Comparison of ENCODE assay signal across 8 mouse cellular contexts in the genomic region with DNA sequence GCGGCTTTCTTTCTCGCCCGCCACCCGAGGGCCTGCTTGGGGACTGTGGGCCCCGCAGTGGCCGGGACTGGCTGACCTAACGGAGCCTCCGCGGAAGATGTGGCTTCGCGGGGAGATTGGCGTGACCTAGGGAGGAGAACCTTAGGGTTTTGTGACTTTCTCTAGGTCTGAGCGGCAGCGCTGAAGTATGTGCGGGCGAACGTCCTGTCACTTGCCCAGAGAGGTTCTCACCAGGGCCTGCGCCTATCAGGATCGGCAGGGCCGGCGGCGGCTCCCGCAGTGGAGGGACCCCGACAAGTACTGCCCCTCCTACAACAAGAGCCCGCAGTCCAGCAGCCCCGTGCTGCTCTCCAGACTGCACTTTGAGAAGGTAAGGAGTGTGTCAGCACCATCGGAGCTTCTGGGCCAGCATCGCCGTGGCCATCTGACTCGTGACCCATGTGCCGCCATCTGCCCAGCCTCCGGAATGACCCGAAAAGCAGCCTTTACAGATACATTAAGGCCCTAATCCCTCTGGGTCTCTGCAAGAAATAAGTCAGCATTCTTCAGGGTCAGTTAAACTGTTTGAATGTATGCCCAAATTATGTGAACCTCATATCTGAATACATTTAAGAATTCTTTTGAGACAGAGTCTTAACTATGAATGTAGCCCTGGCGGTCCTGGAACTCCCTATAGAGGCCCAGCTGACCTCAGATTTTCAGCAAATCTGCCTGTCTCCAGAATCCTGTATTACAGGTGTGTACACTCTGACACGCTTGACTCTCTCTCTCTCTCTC. TPM values are rescaled to one million over a fixed set of nuclear protein-coding genes. Genes with fewer than 3 reads are reported as not detected.
DNase-seq lines count a peak whose midpoint lies in the region; ATAC-seq and TF ChIP-seq lines count a peak whose summit lies in the region.

No protein-coding gene starts in this region.

- no peak for TF ChIP-seq POLR2A in heart, adult 2 months (IDR thresholded peaks at IDR 0.05; ENCODE audit: insufficient read depth, low read depth, low read length)
- no peak for TF ChIP-seq POLR2A in olfactory bulb, adult 2 months (IDR thresholded peaks at IDR 0.05; ENCODE audit: insufficient read depth, low read depth, low read length)

- H3K27ac ChIP-seq in heart, adult 2 months, result peak overlapping the region; percentile 86
- peak overlapping the region; percentile 92 for H3K27ac ChIP-seq in lung, embryonic 14.5 days (ENCODE audit: low read depth)
- H3K27ac ChIP-seq in olfactory bulb, adult 2 months (ENCODE audit: insufficient read depth, low read depth, low read length), result peak overlapping the region; percentile 34

- peak; percentile 68 for ATAC-seq in lung, embryonic 14.5 days (ENCODE audit: insufficient read depth)

- no peak for TF ChIP-seq EP300 in heart, adult 2 months (IDR thresholded peaks at IDR 0.05; ENCODE audit: insufficient read depth, low read depth, low read length)

- H3K79me2 ChIP-seq in C2C12 (ENCODE audit: control insufficient read depth, insufficient read depth), result peaks cover 20% of the 10 kb centered on the region
- H3K79me2 ChIP-seq in heart, adult 2 months (replicated peaks; ENCODE audit: control insufficient read depth, insufficient read depth, low read length), result 0 out of 2 replicates have a peak, but pooled peaks cover 2% of the 10 kb centered on the region

- peak overlapping the region; percentile 68 for H3ac ChIP-seq in C2C12 (ENCODE audit: control insufficient read depth, insufficient read length, low read depth)

- no peaks in the 10 kb centered on the region for H3K9me3 ChIP-seq in lung, embryonic 14.5 days (ENCODE audit: low read depth, low read length)

- intact Hi-C loops in heart, adult 2 months (cut with DNase I), result loop anchor here (5.0 kb wide), 1 partner anchor 193 kb away; no protein-coding TSS in a partner anchor

- 5% methylated on average over 35 of the region's 35 CpGs for WGBS in heart, adult 2 months
- WGBS in lung, embryonic 14.5 days, result 3% methylated on average over 35 of the region's 35 CpGs
- WGBS in olfactory bulb, adult 2 months, result 2% methylated on average over 35 of the region's 35 CpGs

- peak overlapping the region; percentile 60 for H3K4me3 ChIP-seq in C2C12 (ENCODE audit: insufficient read depth, poor library complexity, severe bottlenecking)
- peak overlapping the region; percentile 82 for H3K4me3 ChIP-seq in heart, adult 2 months
- H3K4me3 ChIP-seq in lung, embryonic 14.5 days (ENCODE audit: low read depth, low read length), result peak overlapping the region; percentile 85
- peak overlapping the region; percentile 68 for H3K4me3 ChIP-seq in olfactory bulb, adult 2 months (ENCODE audit: insufficient read depth, low read depth, low read length)

- peak; percentile 48 for DNase-seq in R1 (ENCODE audit: low read depth, low spot score)
- DNase-seq in embryo, embryonic 10.5 days (ENCODE audit: low spot score), result peak; percentile 58
- peak in 1 of 2 experiments; percentile 72 for DNase-seq in heart, adult 2 months
- peak; percentile 32 for DNase-seq in kidney, adult 9 months
- DNase-seq in lung, embryonic 14.5 days, result peak; percentile 65
- peak; percentile 31 for DNase-seq in urinary bladder, postnatal 36 days (ENCODE audit: low spot score in 2 of 2)

- peaks cover 3% of the 10 kb centered on the region for H3K79me3 ChIP-seq in C2C12 (ENCODE audit: low read depth)

- peaks cover 5% of the 10 kb centered on the region for H3K4me1 ChIP-seq in heart, adult 2 months (ENCODE audit: control insufficient read depth, insufficient read depth, low read length)
- 0 out of 2 replicates have a peak, but pooled peaks cover 4% of the 10 kb centered on the region for H3K4me1 ChIP-seq in lung, embryonic 14.5 days (ENCODE audit: insufficient read depth)
- peaks cover 14% of the 10 kb centered on the region for H3K4me1 ChIP-seq in olfactory bulb, adult 2 months (ENCODE audit: control insufficient read depth, insufficient read depth, low read length)

- H3K36me3 ChIP-seq in C2C12 (ENCODE audit: control insufficient read depth, insufficient read depth), result peaks cover 71% of the 10 kb centered on the region
- H3K36me3 ChIP-seq in heart, adult 2 months (ENCODE audit: control insufficient read depth, insufficient read depth, low read length), result peaks cover 6% of the 10 kb centered on the region
- H3K36me3 ChIP-seq in lung, embryonic 14.5 days (ENCODE audit: insufficient read depth), result peaks cover 73% of the 10 kb centered on the region

- H3K4me2 ChIP-seq in lung, embryonic 14.5 days, result peak overlapping the region; percentile 93

- no peak for TF ChIP-seq CTCF in C2C12 (IDR thresholded peaks at IDR 0.05; ENCODE audit: control insufficient read depth, insufficient read depth, insufficient read length)
- TF ChIP-seq CTCF in heart, adult 2 months (IDR thresholded peaks at IDR 0.05), result no peak
- no peak for TF ChIP-seq CTCF in lung, embryonic 14.5 days (IDR thresholded peaks at IDR 0.05; ENCODE audit: low read depth)
- TF ChIP-seq CTCF in olfactory bulb, adult 2 months (IDR thresholded peaks at IDR 0.05; ENCODE audit: insufficient read depth, low read depth, low read length), result no peak

- no peaks in the 10 kb centered on the region for H3K27me3 ChIP-seq in C2C12 (ENCODE audit: control insufficient read depth, insufficient read depth, insufficient read length)
- no peaks in the 10 kb centered on the region for H3K27me3 ChIP-seq in heart, adult 2 months (ENCODE audit: control insufficient read depth, insufficient read depth, low read length)
- H3K27me3 ChIP-seq in lung, embryonic 14.5 days (ENCODE audit: insufficient read depth, low read length), result no peaks in the 10 kb centered on the region

- H3K9ac ChIP-seq in heart, adult 2 months (ENCODE audit: low read depth, low read length), result peak overlapping the region; percentile 89
- peak overlapping the region; percentile 89 for H3K9ac ChIP-seq in lung, embryonic 14.5 days

TF ChIP-seq in C2C12, 6 proteins besides CTCF, POLR2A, EP300 and RAD21:
- TF ChIP-seq FOSL1 (IDR thresholded peaks at IDR 0.05; ENCODE audit: insufficient read depth, low read length, poor library complexity, severe bottlenecking), result no peak
- no peak for TF ChIP-seq MYOG (IDR thresholded peaks at IDR 0.05; ENCODE audit: control insufficient read depth, extremely low read depth, insufficient read length)
- no peak for TF ChIP-seq MYOD1 (IDR thresholded peaks at IDR 0.05; ENCODE audit: control insufficient read depth, insufficient read length, low read depth)
- no peak for TF ChIP-seq CEBPB (IDR thresholded peaks at IDR 0.05; ENCODE audit: low read depth)
- no peak for TF ChIP-seq USF1 (IDR thresholded peaks at IDR 0.05; ENCODE audit: low read depth)
- no peak for TF ChIP-seq MAX (IDR thresholded peaks at IDR 0.05)
TF ChIP-seq in C2C12: peak in this region for 0.

RNA-seq across cellular contexts. Expression of a gene that starts 0.8 kb away (rescaled TPM):
- polyA plus RNA-seq in C2C12 (2012; fragmentation: generic; extraction: Trizol), result 43.5 TPM
- total RNA-seq in heart, adult 2 months (2021), result 1 to 10 TPM; 8.3 to 9.1 TPM
- polyA plus RNA-seq in heart, adult 2 months (2012; rRNA removed), result 8.2 and 9.4 TPM in 2 replicates
- 55.3 and 59.2 TPM in 2 replicates for polyA plus RNA-seq in lung, embryonic 14.5 days (2014; fragmentation: Nextera tagmentation; extraction: Ambion mirVana)
- not detected in 2 replicates for polyA plus RNA-seq in olfactory bulb, adult 2 months (2012; ENCODE audit: insufficient read depth, insufficient read length, low replicate concordance, missing spikeins)

RNA-seq across cellular contexts. Expression of a gene that starts 26.9 kb away (rescaled TPM):
- 115 TPM for polyA plus RNA-seq in C2C12 (2012; fragmentation: generic; extraction: Trizol)
- 10 to 100 TPM; 40.3 to 41.0 TPM for total RNA-seq in heart, adult 2 months (2021)
- polyA plus RNA-seq in heart, adult 2 months (2012; rRNA removed), result 29.5 and 35.9 TPM in 2 replicates
- 177 TPM in 2 replicates for polyA plus RNA-seq in lung, embryonic 14.5 days (2014; fragmentation: Nextera tagmentation; extraction: Ambion mirVana)
- polyA plus RNA-seq in olfactory bulb, adult 2 months (2012; ENCODE audit: insufficient read depth, insufficient read length, low replicate concordance, missing spikeins), result 490 TPM in 1 of 2 replicates, not detected in the other

Comparison
In these comparisons a context has a peak if more than half of its experiments do, and no peak if none do; other contexts are left out.
1. H3K27ac ChIP-seq: peak in every context shown above with its lines; median percentile 92 in lung, embryonic 14.5 days; 86 in heart, adult 2 months; 34 in olfactory bulb, adult 2 months.